Mouse (Mus musculus): ENCODE measurements around the gene Pard3b.

DNA sequence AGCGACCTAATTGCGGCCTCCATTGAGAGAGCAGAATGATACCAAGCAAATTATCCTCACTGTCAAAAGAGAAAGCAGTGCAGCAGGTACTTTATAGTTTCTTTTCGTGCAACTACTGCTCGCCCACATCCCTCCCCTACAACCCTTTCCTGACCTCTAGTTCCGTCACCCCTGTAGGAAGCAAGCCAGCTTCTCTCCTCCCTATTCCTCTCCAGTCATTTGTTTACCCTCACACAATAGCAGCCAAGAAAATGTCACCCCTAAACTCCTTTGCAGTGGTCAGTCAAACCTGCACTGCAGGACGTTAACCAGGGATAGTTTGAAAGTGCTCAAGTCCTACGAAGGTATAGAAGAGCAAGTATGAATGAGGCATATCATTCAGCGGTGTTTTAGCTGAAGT lies 826.9 kb downstream of the Pard3b start:
- TF ChIP-seq CTCF (IDR thresholded peaks at IDR 0.05; ENCODE audit: low read depth, low read length) (no peak), POLR2A (IDR thresholded peaks at IDR 0.05; ENCODE audit: extremely low read depth, insufficient read depth, low read length) (no peak)

All from liver, adult 2 months (tissue).